Mouse (Mus musculus) liver, adult (tissue): ENCODE data around the gene Col16a1.

Experiments
- GATA4 ChIP-seq: IDR thresholded peaks from 2 replicates; pipeline ENCODE4 v1.6.1; 2014; ENCODE audit warnings: mild to moderate bottlenecking, low read length; ENCODE audit not compliant: insufficient replicate concordance

Col16a1 gene

GRCm38 (mm10) chr4:130070523-130070922 lies 22.9 kb downstream of the Col16a1 start:
- no peak for TF ChIP-seq GATA4

GRCm38 (mm10) chr4:130071758-130072157 lies 24.1 kb downstream of the Col16a1 start:
- no peak for TF ChIP-seq GATA4

GRCm38 (mm10) chr4:130073367-130073766 lies 25.7 kb downstream of the Col16a1 start:
- no peak for TF ChIP-seq GATA4

- no peak for TF ChIP-seq GATA4
Measured at GRCm38 (mm10) chr4:130074761-130075515, 27.3 kb downstream of the Col16a1 start.

- no peak for TF ChIP-seq GATA4
Measured at GRCm38 (mm10) chr4:130076856-130077255, 29.2 kb downstream of the Col16a1 start.

- TF ChIP-seq GATA4 = no peak
Measured at GRCm38 (mm10) chr4:130078816-130079485, 31.3 kb downstream of the Col16a1 start.

GRCm38 (mm10) chr4:130079521-130079920 lies 31.9 kb downstream of the Col16a1 start:
- no peak for TF ChIP-seq GATA4

GRCm38 (mm10) chr4:130081345-130082190 lies 33.9 kb downstream of the Col16a1 start:
- no peak for TF ChIP-seq GATA4

GRCm38 (mm10) chr4:130082211-130082610 lies 34.6 kb downstream of the Col16a1 start:
- TF ChIP-seq GATA4 = no peak

GRCm38 (mm10) chr4:130084331-130084945 lies 36.8 kb downstream of the Col16a1 start:
- TF ChIP-seq GATA4 = no peak

GRCm38 (mm10) chr4:130085246-130085820 lies 37.7 kb downstream of the Col16a1 start:
- TF ChIP-seq GATA4 = no peak

GRCm38 (mm10) chr4:130087293-130087692 lies 39.7 kb downstream of the Col16a1 start:
- no peak for TF ChIP-seq GATA4

- TF ChIP-seq GATA4 = no peak
Measured at GRCm38 (mm10) chr4:130095137-130095536, 47.5 kb downstream of the Col16a1 start.

GRCm38 (mm10) chr4:130101183-130101582 lies 53.5 kb downstream of the Col16a1 start:
- no peak for TF ChIP-seq GATA4
